Mouse (Mus musculus) gastrocnemius, postnatal 25 days (tissue): ENCODE results near the gene Psap. TPM values are rescaled to one million over a fixed set of nuclear protein-coding genes. Genes with fewer than 3 reads are reported as not detected.

ENCODE experiments used
- DNase-seq: peaks from one replicate; pipeline ENCODE4 v3.0.0; 2022
- total RNA-seq, 2 experiments: library from RNA; stranded (reverse); gene quantifications; 1 replicate in 1 of 2; 2 replicates in 1 of 2; pipeline ENCODE4 v1.2.3; 2021

Psap gene
- total RNA-seq, 2 experiments from 2014 or later = 590 to 608 TPM

DNA sequence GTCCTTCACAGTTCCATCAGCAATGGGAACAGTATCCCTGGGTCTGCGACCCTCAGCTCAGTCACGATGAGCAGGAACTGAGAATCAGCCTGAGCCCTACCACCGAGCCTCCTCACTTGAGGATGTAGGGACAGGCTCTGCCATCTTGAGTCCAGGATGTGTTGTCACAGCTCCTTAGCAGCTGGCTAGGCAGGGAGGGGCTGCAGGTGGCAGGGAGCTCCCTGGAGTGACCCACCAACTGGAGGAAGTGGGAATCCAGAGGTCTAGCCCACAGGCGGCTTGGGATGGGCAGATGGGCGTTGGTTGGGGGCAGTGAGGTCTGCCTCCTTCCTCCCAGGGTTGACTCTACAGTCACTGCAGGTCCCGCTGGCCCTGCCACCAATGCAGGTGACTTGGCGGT, 14.1 kb upstream of the Psap start:
- DNase-seq = no peak

GRCm38 (mm10) chr10:60265252-60265651, 12.2 kb upstream of the Psap start:
- DNase-seq = peak; percentile 66

DNA sequence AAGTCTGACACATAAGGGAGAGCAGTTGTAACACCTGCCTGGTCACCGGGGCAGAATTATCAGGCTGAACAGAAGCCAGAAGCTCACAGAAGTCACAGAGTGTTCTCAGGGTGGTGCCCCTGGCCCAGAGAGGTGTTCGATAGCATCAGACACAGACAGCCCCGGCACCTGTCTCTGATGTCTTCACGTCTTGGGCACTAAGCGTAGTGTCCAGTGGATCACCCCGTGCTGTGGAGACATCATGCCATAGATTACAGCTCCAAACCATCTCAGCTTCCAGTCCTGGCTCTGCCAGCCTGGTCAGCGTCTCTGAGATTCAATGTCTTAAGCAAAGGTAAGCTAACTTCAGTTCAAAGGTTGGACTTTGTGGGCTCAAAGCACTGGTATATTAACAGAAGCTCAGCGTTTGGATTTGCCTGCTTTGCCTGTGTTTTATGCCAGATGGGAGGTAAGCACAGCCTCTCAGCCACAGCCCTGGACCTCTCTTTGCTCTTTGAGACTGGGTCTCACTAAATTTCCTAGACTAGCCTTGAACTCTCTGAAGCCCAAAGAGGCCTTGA, 10.5 kb upstream of the Psap start:
- peak; percentile 70 for DNase-seq

DNA sequence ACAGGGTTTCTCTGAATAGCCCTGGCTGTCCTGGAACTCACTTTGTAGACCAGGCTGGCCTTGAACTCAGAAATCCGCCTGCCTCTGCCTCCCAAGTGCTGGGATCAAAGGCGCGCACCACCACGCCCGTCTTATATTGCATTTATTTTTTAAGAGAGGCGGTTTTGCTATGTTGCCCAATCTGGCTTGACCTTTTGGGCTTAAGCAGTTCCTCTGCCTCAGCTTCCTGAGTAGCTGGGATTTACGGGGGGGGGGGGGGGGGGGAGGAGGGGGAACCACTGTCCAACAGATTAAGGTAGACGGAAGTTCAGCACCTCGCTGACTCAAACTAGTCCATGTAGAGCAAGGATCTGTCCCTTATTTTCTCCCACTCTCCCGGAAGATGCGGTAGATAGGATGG, 8.7 kb upstream of the Psap start:
- DNase-seq = no peak

DNA sequence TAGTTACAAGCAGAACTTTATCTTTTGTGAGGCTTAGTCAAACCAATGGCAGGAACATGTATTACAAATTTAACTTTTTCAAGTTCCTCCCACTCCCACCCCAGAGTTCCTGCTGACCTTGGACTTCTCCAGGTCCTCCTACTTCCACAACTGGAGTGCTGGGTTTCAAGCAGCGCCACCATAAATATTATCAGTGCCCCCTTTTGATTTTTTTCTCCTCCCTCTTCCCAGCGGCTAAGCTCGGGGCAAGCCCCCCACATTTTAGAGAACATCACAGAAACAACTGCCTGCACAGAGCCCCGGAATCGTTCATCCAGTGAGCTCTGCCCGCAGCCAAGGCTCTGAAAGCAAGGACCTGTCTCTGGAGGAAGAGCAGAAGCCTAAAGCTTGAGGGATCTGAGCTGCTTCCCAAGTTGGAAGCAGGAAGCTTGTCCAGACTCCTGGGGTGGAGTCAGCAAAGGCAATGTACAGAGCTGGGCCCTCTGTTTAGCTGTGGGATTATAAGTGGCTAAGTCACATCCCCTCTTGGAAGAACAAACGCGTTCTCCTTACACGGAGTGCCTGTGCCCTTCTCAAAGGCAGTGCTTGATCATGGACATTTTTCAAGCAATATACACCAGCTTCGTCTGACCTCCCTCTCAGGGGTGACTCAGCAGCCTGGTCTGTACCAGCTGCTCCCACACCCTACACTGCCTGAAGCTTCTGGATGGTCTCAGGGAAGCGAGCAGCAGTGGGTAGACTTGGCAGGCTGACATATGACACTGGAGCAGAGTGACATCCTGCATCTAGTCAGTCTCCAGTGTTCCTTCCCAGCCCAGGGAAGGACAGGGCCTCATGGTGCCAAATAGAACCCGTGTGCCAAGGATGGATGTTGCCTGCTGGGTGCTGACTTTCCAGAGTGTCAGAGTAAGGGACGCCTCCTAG, 8.0 kb upstream of the Psap start:
- peak; percentile 77 for DNase-seq

DNA sequence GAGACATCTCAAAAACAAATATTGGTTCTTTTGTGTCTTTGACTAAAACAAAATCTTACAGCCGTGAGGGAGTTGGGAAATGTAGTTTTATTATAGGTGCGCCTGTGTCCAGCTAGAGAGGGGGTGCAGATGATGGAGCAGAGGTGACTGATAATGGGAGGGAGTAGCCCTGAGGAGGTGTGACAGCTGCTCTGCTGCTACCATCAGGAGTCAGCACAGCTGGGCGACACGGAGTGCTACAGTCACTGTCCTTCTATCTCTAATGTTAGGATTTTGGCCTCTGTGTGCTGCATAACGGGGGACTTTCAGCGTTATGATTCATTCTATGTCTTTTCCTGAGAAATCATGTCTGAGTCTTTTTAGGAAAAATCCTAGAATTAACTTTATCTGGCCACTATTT, 6.4 kb upstream of the Psap start:
- DNase-seq = no peak

DNA sequence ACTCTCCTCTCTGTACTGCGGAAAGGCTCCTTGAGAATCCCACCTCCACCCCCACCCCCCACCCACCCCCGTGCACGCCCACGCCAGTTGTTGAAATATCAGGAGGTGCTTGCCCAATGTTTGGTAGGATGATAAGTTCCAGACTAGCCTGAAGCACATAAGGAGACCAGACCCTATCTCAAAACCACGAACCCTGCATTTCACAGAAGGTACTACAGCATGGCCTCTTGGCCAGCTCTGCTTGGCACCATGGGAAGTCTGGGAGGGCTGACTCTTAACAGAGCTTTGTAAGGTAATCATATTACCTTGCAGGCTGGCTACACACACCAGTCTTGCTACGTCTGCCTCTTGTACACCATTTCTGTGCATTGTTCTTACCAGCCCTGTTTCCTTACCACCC, 5.2 kb upstream of the Psap start:
- no peak for DNase-seq

- DNase-seq = no peak
Observed at GRCm38 (mm10) chr10:60273382-60273781, 4.0 kb upstream of the Psap start.

DNA sequence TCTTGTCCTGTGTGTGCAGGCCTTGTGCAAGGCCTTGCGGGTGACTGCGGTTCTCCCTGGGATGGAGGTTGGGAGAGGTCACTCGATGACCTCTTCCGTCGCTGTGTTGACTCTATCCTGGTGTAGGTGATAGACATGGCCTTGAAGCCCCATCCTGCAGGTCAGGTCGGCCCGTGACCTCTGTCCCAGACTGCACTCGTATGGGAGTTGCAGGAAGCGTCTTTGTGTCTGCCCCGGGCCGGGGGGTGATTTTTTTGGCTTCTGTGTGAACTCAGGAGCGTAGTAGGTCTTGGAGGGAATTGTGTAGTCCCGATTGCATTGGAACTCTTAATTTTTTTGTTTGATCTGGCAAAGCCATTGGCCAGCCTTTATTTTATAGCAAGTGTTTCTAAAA, 576 bp downstream of the Psap start:
- DNase-seq = no peak

- DNase-seq = no peak
Observed at GRCm38 (mm10) chr10:60278786-60279185, 1.4 kb downstream of the Psap start.

- no peak for DNase-seq
Observed at GRCm38 (mm10) chr10:60279290-60279940, 2.0 kb downstream of the Psap start.

DNA sequence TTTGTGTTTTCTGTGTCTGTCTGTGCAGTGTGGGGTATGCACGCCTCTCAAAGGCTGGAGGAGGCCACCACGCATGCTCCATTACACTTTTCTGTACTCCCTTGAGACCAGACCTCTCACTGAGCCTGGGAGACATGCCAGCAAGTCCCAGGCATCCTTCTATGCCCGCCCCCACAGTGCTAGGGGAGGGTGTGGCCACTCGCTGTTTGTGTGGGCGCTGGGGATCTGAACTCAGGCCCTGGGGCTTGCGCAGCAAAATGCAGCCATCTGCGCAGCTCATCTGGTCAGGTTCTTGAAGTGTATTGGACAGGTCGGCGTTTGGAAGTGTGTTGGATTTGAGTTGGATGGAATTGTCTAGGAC, 2.5 kb downstream of the Psap start:
- peak; percentile 48 for DNase-seq

DNA sequence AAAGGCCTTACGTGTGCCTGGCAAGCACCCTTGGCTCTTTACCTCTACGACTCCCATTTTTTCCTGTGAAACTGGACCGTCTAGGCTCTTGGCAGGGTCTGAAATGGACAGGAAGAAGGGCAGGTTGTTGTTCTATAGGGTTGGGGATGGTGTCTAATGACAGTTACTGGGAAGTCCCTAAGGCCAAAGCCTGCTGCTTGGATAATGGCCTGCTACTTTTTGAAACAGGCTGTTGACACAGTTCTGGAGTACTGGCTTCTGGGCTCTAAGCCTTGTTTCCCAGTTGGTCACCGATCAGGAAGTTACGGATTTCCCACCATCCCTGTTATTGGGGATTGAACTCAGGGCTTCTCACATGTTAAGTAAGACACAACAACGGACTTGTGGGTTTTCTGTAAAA, 2.9 kb downstream of the Psap start:
- no peak for DNase-seq

GRCm38 (mm10) chr10:60281571-60282050, 4.2 kb downstream of the Psap start:
- DNase-seq = no peak

DNA sequence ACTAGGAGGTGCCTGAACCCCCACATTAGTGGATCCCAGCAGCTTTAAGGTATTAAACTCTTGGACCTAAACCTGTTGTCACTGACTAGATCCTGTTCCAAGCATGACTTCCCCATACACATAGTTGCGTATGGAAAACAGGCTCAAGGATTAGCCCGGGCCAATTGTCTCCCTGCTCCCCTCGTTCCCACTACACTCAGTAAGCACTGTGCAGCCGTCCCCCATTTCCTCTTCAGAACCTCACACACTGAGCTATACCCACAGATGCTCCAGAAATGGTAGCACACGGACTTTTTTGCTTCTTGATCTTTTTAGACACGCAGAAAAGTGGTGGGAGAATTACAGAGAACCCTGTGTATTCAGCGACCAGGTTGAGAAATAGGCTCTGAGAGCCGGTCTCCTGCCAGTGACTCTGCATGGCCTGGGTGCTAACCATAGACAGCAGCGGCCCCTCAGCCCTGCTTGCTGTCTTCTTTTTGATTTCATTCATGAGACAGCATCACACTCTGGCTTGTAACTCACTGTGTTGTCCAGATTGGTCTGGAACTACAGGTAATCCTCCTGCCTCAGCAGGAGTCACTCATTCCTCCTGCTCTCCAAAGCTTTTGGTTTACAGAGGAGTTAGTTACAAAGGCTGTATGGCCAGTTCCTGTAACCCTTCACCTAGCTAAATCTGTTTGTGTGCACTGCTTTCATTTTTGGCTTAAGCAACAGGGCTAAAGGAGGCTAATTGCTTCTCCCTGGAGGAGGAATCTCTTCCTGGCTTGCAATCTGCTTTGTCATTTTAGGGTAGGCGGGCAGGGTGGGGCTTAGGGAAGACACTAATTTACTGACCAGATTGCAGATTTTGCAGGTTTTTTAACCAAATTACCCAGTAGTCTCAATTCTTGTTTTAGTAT, 4.9 kb downstream of the Psap start:
- DNase-seq = peak; percentile 55

DNA sequence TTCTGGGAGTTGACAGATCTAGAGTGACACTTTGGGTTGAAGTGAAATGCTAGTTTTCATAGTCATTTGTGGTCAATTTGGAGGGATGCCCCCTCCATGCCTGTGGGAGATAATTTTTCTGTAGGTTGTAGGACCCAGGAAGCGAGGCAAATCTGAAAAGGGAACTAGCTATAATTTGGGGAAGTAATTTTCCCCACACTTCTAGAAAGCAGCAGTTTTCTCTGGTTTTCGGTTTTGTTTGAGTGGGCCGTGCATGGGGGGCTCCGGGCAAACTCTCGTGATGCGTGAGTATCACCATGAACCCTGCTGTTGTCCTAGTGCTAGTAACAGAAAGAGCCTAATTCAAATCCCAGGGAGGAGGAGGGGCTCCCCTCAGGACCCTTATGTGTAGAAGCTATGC, 6.8 kb downstream of the Psap start:
- DNase-seq = no peak

- no peak for DNase-seq
Observed at GRCm38 (mm10) chr10:60284676-60285111, 7.3 kb downstream of the Psap start.

DNA sequence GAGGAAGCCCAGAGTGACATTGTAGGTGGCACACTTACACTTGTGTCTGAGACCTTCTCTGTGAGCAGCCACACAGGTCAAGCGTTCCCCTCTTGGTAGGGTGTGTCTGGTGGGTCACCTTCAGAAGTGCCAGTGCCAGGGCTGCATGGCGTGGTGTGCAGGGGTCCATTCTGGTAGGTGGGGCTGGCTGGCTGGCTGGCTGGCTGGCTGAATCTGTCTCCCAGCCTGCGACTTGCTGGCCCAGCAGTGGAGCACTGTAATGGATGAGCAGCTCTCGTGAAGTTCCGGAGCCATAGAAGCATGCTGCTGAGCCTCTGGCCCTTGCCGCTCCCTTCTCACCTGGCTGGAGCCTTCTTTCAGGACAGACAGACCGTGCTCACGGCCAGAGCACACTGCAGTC, 7.8 kb downstream of the Psap start:
- no peak for DNase-seq

DNA sequence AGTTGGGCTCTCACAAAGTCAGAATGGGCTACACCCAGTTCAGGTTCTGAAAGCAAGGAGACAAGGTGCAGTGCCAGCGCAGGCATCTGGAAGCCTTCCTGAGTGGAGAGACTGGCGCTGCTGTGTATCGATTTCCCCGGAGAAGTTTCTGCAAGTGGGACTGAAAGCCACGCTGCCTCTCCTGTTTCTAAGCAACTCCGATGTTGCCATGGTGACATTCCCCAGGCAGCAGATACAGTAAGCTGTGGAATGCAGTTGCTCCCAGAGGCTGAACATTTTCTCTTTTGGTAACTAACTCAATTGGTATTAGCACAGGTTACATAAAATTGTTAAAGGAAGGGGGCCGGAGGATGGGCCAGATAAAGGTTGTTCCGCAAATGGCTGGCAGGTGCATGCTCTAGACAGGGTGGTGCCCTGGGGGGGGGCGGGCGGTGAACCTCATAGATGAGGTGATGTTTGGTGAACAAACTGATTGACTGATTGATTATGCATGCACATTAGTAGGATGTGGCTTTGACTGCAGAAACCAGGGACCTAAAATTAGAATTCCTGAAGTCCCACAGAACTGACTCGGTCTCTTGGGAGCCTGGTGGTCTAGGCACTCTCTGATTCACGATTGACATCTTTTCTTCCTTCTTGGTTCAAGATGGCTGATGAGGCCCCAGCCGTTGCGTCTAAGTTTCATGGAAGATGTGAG, 8.4 kb downstream of the Psap start:
- DNase-seq = peak; percentile 43

GRCm38 (mm10) chr10:60286546-60286945, 9.1 kb downstream of the Psap start:
- DNase-seq = no peak

DNA sequence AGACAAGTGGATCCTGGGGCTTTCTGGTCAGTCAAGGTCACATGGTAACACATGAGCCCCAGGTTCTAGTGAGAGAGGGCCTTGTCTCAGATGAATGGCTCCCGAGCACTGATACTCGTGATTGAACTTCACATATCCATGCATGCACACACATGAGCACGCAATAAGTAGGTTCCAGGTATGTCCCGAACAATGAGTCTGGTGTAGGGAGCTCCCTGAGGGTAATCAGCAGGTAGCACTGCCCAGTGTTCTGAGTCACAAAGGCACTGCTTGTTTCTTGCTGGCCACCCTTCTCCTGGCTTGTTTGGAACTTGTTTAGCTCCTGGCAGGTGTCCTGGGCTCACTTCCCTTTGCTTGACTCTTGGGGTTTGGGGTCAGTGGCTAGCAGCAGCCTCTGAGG, 9.7 kb downstream of the Psap start:
- no peak for DNase-seq

GRCm38 (mm10) chr10:60287726-60288125, 10.3 kb downstream of the Psap start:
- DNase-seq = no peak
